Mouse (Mus musculus): ENCODE measurements around the gene Olfr1402.
A peak's percentile ranks its signal among the peaks of the same experiment; 100 is the strongest.

The Olfr1402 gene

DNA sequence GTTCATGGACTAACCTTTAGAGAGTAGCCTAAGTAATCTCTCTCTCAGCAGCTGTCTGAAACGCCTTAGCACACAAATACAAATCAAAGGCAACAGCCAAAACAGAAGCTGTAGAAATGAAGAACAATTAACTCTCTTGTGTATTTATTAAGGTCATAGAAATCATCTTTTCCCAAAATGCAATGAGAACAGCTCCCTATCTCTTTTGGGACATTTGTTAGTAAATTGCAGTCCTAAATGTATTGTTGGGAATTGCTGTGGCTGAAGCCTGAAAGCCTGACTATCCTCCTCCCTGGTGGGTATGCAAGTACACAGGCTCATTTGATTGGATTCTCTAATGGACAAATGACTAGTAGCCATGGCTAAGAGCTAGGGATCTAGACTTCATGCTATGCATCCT is at the start of gene Olfr1402:
TSS of gene Olfr1402 (minus strand) at position 101 of the 400 bp plus-strand sequence.
- DNase-seq = no peak

DNA sequence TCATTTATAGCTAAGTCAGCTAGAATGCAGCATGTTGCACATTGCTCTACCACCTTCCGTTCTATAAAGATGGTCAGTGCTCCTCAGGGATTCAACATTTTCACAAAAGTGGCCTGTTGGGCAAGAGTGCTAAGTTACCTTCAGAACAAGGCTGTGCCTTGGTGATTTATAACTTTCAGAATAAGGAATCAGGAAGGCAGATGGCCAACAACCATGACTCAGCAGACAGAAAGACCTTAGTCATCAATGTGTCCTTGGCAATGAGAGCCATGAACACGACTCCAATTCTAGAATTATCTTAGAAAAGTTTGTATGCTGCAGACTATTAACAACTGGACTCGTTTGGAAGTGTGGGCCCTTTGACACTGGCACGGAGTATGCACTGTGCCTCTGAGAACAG is 33.5 kb upstream of the Olfr1402 start:
- DNase-seq = no peak

DNA sequence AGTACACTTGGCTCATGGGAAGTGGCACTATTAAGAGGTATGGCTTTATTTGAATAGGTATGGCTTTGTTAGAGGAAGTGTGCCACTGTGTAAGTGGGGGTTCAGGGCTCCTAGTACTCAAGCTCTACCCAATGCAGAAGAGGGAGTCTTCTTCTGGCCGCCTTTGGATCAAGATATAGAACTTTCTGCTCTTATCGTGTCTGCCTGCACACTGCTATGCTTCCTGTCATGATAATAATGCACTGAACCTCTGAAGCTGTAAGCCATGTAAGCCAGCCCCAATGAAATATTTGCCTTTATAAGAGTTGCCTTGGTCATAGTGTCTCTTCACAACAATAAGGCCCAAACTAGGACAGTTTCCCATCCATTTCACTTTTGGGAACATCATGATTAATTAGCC is 16.8 kb upstream of the Olfr1402 start:
- DNase-seq = no peak

DNA sequence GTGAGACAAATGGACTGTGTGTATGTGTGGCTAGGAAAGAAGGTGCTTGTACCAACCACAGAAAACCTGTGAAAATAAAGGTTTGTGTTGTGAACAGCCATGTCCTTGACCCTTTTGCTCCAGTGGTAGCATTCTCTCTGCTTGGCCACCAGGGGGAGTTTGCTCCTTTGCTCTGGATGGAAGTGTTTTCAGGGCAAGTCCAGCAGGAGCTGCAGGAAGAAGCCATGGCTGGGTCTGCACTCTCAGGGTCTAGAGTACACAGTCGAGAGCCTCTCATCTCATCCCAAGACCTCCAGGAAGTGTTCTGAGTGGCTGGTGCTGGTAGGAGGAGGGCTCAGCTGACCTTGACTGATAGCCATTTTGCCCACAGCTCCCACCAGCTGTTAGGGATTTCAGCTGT is 27.5 kb downstream of the Olfr1402 start:
- peak; percentile 61 to 64 for DNase-seq

DNA sequence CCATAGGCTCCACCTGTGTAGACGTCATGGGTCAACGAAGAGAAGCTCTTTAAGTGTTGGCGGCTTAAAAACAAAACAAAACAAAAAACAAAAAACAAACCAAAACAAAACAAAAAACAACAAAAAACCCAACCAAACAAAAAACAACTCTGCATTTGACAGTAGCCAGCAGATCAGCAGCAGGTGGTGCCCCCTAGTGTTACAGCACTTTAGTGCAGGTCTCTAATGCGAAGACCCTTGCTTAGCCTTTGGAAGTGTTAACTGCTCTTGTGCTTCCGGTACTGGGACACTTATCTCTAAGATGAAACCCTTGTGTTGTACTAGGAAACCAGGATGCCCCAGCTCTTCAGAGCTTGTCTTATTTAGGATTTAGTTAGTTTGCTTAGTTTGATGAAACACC is 28.7 kb downstream of the Olfr1402 start:
- peak; percentile 48 to 54 for DNase-seq

DNA sequence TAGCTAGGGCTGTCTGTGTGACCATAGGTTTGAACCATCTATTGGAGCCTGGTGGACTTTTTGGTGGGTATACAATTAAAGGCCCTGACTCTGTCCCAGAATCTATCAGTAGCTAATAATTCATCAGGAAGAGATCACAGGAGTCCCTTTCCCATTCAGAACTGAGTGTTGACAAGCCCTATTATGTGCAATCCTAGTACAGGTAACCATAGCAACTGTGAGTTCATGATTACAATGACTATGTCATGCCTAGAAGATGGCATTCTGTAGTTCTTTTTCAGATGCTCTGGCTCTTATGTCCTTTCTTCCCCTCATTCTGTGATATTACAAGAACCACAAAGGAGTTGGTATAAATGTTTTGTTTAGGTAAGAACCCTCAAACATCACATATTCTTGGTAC is 51.4 kb downstream of the Olfr1402 start:
- no peak for DNase-seq

DNA sequence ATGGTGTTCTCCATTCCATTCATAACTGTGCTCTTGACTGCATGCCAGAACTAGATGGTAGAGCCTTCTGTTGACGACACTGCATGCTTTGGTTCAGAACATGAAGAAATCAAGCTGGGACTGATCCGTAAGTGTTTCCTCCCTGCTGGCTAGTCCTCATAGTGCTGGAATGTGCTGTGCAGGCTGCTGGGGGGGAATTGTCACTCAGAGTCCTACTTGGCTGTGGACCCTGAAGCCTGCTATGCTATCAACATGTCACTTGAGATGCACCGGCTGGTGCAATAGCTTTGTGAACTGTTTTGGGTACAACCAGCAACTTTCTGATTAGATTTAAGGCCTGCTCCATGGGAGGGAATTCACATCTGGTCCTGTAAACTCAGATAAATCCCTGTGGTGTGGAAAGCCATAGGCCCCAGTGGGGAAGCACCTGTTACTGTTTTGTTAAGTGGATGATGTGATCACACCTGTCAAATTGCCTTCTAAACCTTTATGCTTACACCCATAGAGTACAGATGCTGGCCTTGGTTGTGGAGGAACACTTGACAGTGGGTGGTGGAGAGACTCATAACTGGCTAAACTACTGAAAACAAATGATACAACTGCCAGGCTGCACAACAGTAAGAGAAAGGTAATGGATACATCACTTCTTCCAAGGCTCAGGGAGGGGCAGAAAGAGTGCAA is 58.3 kb downstream of the Olfr1402 start:
- DNase-seq = peak; percentile 44 to 50

DNA sequence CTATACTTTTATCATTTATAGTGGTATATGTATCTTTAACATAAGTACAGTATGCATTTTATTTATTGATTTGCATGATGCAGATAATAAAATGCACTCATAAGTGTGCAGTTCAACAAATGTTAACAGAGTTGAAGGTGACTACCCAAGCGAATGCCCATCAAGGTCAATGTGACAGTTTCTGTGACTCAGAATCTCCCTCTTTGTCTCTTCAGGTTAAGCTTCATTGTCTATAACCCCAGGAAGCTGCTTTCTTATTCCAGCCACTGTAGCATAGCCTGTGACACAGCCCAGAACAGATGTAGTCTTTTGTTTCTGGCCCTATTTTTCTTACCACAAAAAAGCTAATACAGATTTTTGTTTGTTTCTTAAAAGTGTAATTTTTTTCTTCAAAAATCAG is 63.4 kb downstream of the Olfr1402 start:
- DNase-seq = no peak
